Mouse (Mus musculus) mammary gland, adult 2 months (tissue): Measurements from ENCODE around the gene Ndufb8. TPM values are rescaled to one million over a fixed set of nuclear protein-coding genes. Genes with fewer than 3 reads are reported as not detected.

Source experiments
- polyA plus RNA-seq: library from polyadenylated mRNA; depleted of rRNA; stranded (reverse); fragments of >200 nt; gene quantifications from 2 replicates; pipeline ENCODE4 v1.2.3, GENCODE M21; 2012; ENCODE audit warnings: low replicate concordance; rRNA removed

The Ndufb8 gene
- polyA plus RNA-seq, result 615 and 1,324 TPM in 2 replicates

DNA sequence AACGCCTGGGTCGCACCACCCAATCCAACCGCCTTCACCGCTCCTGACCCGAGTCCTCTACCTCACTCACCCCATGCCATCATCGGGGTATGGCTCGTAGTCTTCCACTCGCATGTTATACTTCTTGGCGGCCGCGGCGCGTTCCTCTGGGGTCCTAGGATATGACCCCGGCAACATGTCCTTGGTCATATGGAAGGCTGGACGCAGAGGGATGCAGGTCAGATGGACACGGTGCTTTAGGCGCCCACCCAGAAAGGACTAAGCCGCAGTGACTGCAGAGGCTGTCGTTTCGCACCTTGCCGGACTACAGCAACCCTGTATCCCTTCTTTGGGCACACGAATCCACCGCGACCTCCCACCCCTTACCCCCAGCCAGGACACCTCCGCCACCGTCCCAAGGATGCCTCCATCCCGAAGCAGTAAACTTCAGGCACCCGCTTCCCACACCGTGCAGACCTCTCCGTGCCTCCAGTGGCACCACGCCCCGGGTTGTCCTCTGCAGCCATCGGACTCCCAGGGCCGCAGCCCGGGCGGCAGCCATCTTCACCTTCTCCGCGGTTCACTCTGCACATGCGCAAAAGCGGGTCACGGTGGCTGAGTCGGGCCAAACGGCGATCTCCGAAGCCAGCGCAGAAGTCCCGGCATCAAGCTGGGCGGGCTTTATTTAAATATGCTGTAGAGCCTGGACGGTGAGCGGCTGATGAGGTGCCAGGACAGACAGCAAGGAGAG, at the start of gene Ndufb8:
Gene Ndufb8 (minus strand): TSS at position 580 of the 730 bp plus-strand sequence.

DNA sequence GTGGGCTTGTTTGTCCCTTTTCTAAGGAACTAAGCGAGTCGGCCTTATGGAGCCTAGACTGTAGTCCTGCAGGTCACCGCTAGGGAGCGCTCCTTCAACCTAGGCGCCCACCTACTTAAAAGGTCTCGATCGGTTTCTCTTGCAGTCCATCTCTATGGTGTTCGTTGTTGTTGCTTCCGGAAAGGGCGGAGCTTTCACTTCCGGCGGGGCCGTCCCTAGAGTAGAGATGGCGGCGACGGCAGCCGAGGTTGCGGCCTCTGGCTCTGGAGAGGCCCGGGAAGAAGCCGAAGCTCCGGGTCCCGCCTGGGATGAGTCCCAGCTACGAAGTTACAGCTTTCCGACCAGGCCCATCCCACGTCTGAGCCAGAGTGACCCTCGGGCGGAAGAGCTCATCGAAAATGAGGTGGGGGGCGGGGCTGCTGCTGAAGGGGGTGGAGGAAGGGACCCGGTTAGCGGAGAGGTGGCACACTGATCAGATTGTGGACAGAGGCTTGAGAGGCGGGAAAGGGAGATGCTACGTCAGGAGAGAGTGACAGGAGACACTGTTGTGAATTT, 7.5 kb upstream of the Ndufb8 start, which contains the start of gene Hif1an:
Gene Hif1an (plus strand): TSS at position 199 of the 555 bp plus-strand sequence.

DNA sequence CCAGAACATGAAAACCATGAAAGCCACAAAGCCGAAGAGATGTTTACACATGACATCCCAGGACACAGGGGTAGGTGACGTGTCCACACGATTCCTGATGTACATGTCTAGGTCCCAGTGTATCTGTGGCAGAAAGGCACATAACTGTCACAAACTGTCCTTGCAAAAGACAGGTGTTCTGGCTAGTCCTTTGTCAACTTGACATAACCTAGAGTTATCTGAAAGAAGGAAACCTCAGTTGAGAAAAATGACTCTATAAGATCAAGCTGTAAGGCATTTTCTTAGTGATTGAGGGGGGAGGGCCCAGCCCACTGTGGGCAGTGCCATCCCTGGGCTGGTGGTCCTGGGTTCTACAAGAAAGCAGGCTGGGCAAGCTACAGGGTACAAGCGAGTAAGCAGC, 2.5 kb downstream of the Ndufb8 start, which contains the start of gene Gm20538:
Gene Gm20538 (minus strand): TSS at position 101 of the 400 bp plus-strand sequence.

GRCm38 (mm10) chr19:44545321-44546041, 9.8 kb downstream of the Ndufb8 start, which contains the start of gene Sec31b:
Gene Sec31b (minus strand): TSS chr19:44545864.

Other genes with a start within 250 kb of the Ndufb8 start
- gene Scd4, start 222.3 kb downstream of the Ndufb8 start, polyA plus RNA-seq, result 0.13 and 0.39 TPM in 2 replicates
- 23,170 and 24,642 TPM in 2 replicates for gene Scd1, start 147.6 kb downstream of the Ndufb8 start, polyA plus RNA-seq
- 0.04 and 0.10 TPM in 2 replicates for gene Wnt8b, start 62.0 kb downstream of the Ndufb8 start, polyA plus RNA-seq
- gene Sec31b, start 9.6 kb downstream of the Ndufb8 start, polyA plus RNA-seq, result 12.7 and 16.0 TPM in 2 replicates
- gene Gm20538, start 2.6 kb downstream of the Ndufb8 start, polyA plus RNA-seq, result not detected in 2 replicates
- 13.1 and 36.2 TPM in 2 replicates for gene Hif1an, start 7.4 kb upstream of the Ndufb8 start, polyA plus RNA-seq
- gene Pax2, start 200.6 kb upstream of the Ndufb8 start, polyA plus RNA-seq, result not detected in 2 replicates